Mouse (Mus musculus): ENCODE data around the gene March6. TPM values are rescaled to one million over a fixed set of nuclear protein-coding genes. Genes with fewer than 3 reads are reported as not detected.

March6 gene
- polyA plus RNA-seq (2012; rRNA removed) = 23.7 and 30.6 TPM in 2 replicates

DNA sequence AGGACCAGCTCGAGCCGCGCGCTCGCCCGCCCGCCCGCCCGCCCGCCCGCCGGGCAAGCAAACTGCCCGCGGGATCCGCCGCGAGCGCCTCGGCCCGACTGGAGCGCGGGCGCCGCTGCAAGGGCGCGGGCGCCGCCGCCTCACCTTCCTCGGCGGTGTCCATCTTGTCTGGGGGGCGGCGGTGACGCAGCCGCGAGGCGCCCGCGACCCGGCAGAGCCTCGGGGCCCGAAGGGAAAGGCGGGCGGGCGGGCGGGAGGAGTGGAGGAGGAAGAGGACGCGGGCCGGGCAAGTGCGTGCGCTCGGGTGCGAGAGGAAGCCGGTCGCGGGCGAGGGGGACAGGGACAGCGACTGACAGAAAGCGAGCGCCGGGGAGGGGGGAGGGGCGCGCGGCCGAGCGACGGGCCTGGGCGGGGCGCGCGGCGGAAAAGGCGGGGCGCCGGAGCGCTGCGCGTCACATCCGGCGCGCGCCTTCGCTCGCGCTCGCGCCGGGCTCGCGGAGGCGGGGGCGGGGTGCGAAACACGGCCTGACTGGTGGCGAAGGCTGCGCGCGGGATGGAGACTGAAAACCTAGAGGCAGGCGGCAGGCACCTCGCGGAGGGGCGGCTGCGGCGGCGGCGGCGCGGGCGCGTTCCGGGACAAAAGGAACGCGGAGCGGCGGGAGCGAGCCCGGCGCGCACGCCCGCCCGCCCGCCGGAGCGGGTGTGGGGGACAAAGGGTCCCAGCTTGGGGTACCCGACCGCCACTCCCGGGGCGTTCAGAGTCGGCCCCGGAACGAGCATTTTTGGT, at the start of gene March6:
Gene March6 (minus strand): TSS at position 395 of the 787 bp plus-strand sequence.
- no peak for DNase-seq (ENCODE audit: low read depth)

GRCm38 (mm10) chr15:31576076-31576475, 45.2 kb upstream of the March6 start:
- no peak for DNase-seq (ENCODE audit: low read depth)

DNA sequence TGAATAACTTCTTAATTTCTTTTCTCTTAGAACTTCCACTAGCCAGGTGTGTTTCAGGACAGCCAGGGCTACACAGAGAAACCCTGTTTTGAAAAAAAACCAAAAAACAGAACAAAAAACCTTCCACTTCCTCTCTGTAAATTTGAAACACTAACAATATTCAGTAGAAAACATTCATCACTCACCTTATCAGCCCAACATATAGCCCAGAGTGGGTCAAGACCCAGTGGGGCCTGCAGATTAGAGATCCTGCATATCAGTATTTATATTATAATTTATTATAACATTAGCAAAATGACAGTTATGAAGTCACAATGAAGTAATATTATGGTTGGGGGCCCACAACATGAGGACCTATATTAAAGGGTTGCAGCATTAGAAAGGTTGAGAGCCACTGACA, 42.8 kb upstream of the March6 start:
- DNase-seq (ENCODE audit: low read depth) = no peak

DNA sequence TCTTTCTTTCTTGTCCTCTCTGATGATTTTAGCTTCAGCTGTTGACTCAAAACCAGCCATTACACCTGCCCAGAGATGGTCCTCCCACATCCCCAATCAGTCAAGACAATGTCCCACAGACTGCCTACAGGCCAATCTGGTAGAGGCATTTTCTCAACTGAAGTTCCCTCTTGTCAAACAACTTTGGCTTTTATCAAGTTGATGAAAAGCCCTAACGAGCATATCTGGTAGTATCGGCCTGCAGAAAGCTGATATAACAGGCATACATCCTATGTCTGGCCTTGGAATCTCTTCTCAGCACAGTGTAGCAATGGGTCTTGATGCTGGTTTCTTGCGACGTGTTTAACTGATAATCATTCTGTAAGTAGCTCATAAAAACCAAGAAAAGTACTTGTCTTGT, 42.4 kb upstream of the March6 start:
- DNase-seq (ENCODE audit: low read depth) = no peak

GRCm38 (mm10) chr15:31571906-31572722, 41.3 kb upstream of the March6 start:
- peak; percentile 63 for DNase-seq (ENCODE audit: low read depth)

DNA sequence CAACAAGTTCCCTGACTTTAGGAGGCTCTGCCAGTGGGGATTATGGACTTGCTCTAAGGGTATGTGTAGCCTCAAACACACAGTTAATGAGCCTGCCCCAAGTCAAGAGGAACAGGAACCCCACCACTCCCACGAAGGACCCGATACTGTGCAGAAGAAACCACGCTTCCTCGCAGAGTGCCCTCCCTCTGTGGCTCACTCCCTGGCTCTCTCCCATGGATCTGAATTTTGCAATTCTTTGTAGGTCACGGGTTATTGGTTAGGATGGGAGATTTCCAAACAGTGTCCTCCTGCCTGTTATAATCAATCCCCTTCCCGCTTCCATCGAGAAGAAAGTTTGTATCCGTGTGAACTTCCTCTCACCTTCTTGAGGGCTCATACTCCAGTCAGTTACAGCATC, 40.1 kb upstream of the March6 start:
- DNase-seq (ENCODE audit: low read depth) = peak; percentile 57

DNA sequence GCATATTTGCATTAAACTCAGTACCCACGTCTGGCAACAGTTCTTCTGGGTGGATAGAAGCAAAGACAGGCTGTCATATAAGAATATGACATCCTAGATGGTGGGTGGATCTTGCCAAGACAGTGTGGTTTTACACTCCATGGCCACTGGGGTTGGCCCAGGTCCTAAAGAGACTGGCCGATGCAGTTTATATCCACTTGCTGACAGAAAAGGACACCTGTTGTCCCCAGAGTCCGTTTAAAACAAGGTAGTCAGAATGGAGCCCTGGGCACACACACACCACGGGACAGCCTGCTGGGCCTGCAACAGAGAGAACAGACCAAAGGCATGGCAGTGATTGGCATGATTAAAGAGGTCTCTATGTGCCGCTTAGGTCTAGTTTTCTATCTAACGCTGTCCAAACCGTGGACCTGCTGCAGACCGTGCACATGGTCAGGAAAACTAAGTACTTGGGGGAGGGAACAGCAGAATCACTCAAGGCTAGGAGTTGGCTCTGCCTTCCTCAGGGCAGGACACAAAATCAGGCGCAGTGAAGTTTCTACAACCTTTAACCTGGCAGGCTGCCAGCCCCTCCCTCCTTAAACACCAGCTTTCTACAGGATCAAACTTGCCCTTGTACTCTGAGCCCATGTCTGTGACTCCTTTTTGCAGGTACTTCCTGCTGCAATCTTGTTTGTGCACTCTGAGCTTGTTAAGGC, 38.6 kb upstream of the March6 start:
- DNase-seq (ENCODE audit: low read depth) = peak; percentile 91

DNA sequence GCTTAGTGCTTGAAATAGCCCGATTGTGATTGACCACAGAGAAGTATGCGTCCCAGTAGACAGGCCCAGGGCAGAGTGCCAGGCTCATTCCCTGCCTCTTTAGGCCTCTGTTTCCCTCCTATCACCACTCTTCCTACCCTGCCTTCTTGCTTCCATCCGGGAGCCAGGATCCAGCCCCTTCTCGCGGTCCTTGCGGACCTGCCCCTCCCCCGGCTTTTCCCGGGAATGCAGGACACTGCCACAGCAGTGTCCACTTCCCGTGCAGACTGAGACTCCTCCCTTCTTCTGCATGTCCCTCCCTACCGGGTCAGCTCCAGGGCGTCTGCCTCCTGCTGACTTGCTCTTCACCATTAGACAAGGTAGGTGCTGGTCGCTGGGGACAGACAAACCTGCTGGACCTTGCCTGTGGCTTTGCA, 37.7 kb upstream of the March6 start:
- no peak for DNase-seq (ENCODE audit: low read depth)

DNA sequence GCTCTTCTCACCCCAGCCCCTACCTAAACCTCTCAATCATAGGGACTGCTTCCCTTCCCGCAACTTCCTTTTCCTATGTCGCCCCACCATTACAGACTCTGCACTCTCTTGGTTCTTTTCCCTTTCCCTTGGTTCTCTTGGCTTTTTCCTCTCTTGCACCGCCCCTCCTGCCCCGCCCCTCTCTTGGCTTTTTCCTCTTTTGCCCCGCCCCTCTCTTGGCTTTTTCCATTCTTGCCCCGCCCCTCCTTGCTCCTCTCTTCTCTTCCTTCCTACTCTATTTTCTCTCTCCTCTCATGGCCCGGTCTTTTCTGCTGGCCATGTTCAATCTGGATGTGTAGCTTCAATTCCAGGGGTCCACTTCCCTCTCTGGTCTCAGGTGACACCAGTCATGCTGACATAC, 36.6 kb upstream of the March6 start:
- no peak for DNase-seq (ENCODE audit: low read depth)

GRCm38 (mm10) chr15:31565786-31566185, 34.9 kb upstream of the March6 start:
- no peak for DNase-seq (ENCODE audit: low read depth)

DNA sequence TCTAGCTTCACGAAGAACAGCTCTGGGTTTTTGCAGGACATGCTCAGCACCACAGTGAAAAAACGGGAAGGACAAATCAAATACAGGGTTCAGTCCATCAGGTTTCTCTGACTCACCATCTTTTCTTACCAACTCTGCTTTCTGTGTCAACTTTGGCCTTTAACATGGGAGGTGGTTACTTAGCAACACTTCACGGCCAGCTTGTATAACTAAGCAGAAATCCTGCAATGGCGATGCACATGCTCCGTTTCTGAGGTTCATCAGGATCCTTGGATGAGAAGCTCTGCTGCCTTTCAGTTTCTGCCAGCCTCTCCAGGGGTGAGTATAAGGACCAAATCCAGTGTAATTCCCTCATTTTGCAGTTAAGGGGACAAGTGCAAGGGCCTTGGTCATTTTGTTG, 34.3 kb upstream of the March6 start, which contains the start of gene Cmbl:
Gene Cmbl (plus strand): TSS at position 206 of the 400 bp plus-strand sequence.
- DNase-seq (ENCODE audit: low read depth) = no peak

- no peak for DNase-seq (ENCODE audit: low read depth)
These were observed 33.0 kb upstream of the March6 start for GRCm38 (mm10) chr15:31563577-31564546.

- no peak for DNase-seq (ENCODE audit: low read depth)
These were observed 32.0 kb upstream of the March6 start for GRCm38 (mm10) chr15:31562847-31563246.

DNA sequence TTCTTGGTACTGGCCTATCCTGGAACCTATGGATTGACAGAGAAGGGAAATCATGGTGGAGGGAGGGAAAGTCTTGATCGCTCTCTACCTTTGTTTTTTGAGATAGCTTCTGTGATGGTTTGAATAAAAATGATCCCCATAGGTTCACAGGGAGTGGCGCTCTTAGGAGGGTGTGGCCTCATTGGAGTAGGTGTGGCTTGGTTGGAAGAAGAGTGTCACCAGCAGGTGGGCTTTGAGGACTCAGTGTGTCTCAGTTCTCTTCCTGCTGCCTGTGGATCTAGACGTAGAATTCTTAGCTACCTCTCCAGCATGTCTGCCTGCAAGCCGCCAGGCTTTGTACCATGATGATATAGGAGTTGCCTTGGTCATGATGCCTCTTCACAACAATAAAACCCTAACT, 31.1 kb upstream of the March6 start:
- DNase-seq (ENCODE audit: low read depth) = no peak

- DNase-seq (ENCODE audit: low read depth) = no peak
These were observed 30.5 kb upstream of the March6 start for GRCm38 (mm10) chr15:31561390-31561789.

- DNase-seq (ENCODE audit: low read depth) = no peak
These were observed 24.0 kb upstream of the March6 start for GRCm38 (mm10) chr15:31554855-31555254.

GRCm38 (mm10) chr15:31550381-31550780, 19.5 kb upstream of the March6 start:
- DNase-seq (ENCODE audit: low read depth) = peak; percentile 64

GRCm38 (mm10) chr15:31547421-31547820, 16.6 kb upstream of the March6 start:
- no peak for DNase-seq (ENCODE audit: low read depth)

DNA sequence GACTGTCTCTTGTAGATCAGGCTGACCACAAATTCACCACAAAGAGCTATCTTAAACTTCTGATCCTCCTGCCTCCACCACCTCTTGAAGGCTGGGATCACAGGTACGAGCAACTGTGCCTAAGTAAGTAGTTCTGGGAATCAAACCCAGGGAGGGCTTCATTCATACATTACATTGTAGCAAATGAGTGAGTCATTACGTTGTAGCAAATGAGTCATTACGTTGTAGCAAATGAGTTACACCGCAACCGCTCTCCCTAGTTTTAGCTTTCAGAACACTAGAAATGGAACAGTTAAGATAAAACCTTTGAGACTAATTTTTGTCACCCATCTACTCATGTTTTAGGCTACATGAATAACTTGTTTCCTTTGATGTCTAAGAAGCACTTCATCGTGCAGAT, 15.4 kb upstream of the March6 start:
- DNase-seq (ENCODE audit: low read depth) = no peak

GRCm38 (mm10) chr15:31545058-31545457, 14.2 kb upstream of the March6 start:
- no peak for DNase-seq (ENCODE audit: low read depth)

DNA sequence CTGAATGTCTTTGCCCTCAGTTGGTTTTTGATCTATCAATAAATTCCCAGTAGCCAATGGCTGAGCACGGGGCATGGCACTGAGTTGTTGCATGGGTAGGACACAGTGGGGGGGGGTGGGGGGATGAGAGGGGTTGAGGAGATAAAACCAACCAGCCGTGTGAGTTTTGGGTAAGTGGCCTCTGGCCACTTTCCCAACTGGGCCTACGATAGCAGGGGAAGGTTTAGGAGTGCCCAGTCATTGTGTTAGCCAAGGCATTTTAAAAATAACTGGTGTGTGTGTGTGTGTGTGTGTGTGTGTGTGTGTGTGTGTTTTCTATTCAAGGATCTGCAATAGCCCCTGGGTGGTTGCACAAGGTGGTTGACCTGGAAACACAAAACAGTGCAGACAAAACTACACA, 12.4 kb upstream of the March6 start:
- DNase-seq (ENCODE audit: low read depth) = no peak
